Mouse (Mus musculus) midbrain, embryonic 16.5 days (tissue): Measurements from ENCODE around the gene Chd9. TPM values are rescaled to one million over a fixed set of nuclear protein-coding genes. Genes with fewer than 3 reads are reported as not detected.

Experiments used
- ATAC-seq: fragments of 200-750 bp; cut with Nextera tagmentation; 2 replicates; pipeline ENCODE4 v1.8.0; 2017; ENCODE audit warnings: moderate TSS enrichment
- H3K27ac ChIP-seq: fragments of 300-500 bp; sonication (generic); 2 replicates; pipeline ENCODE4 v1.5.1; 2014; ENCODE audit warnings: mild to moderate bottlenecking, low read length, mixed read lengths
- H3K27me3 ChIP-seq: fragments of 300-500 bp; sonication (generic); 2 replicates; pipeline ENCODE4 v1.6.1; 2014; ENCODE audit warnings: low read depth, low read length, mixed read lengths; ENCODE audit not compliant: control insufficient read depth, insufficient read depth
- H3K36me3 ChIP-seq: fragments of 300-500 bp; sonication (generic); 2 replicates; pipeline ENCODE4 v1.6.1; 2014; ENCODE audit warnings: mild to moderate bottlenecking, low read length, moderate library complexity, mixed read lengths; ENCODE audit not compliant: control insufficient read depth, insufficient read depth
- H3K4me1 ChIP-seq: fragments of 300-500 bp; sonication (generic); 2 replicates; pipeline ENCODE4 v1.6.1; 2014; ENCODE audit warnings: mild to moderate bottlenecking, low read length, mixed read lengths; ENCODE audit not compliant: control insufficient read depth, insufficient read depth
- H3K4me2 ChIP-seq: fragments of 300-500 bp; sonication (generic); 2 replicates; pipeline ENCODE4 v1.6.1; 2014; ENCODE audit warnings: mild to moderate bottlenecking, low read length, mixed read lengths
- H3K4me3 ChIP-seq: fragments of 300-500 bp; sonication (generic); 2 replicates; pipeline ENCODE4 v1.5.1; 2014; ENCODE audit warnings: low read depth, mild to moderate bottlenecking, low read length, moderate library complexity, mixed read lengths
- H3K9ac ChIP-seq: fragments of 300-500 bp; sonication (generic); 2 replicates; pipeline ENCODE4 v1.6.1; 2014; ENCODE audit warnings: low read depth, low read length, mixed read lengths
- H3K9me3 ChIP-seq: fragments of 300-500 bp; sonication (generic); replicated peaks from 2 replicates; pipeline ENCODE4 v1.6.1; 2014; ENCODE audit warnings: mild to moderate bottlenecking, low read length, mixed read lengths; ENCODE audit not compliant: control insufficient read depth, poor library complexity, severe bottlenecking
- WGBS: fragments of 180-500 bp; shearing (Covaris S2); extraction: QIAGEN DNeasy Blood & Tissue Kit; methylation state at CpG from one replicate; pipeline ENCODE4 v1.1.7; 2014; 5-methylcytosine and 5-hydroxymethylcytosine counted together
- polyA plus RNA-seq: library from polyadenylated mRNA; unstranded; fragments of >200 nt; fragmentation: Nextera tagmentation; extraction: Ambion mirVana; gene quantifications from 2 replicates; pipeline ENCODE4 v1.2.1, GENCODE M21; 2015

Gene Chd9
- polyA plus RNA-seq, 1 experiment from 2014 or later = 68.4 TPM

- Histone ChIP-seq H3K4me3 (no peak overlapping the region), H3K4me1 (no peaks in the 10 kb centered on the region), H3K9ac (no peak overlapping the region), H3K9me3 (no peaks in the 10 kb centered on the region), H3K27me3 (no peaks in the 10 kb centered on the region), H3K27ac (no peak overlapping the region), H3K4me2 (no peak overlapping the region), H3K36me3 (peaks cover 57% of the 10 kb centered on the region)
- WGBS = 84% methylated on average over 6 of the region's 6 CpGs
- ATAC-seq = no peak
Measured at GRCm38 (mm10) chr8:91034417-91034816, 206.3 kb downstream of the Chd9 start.

DNA sequence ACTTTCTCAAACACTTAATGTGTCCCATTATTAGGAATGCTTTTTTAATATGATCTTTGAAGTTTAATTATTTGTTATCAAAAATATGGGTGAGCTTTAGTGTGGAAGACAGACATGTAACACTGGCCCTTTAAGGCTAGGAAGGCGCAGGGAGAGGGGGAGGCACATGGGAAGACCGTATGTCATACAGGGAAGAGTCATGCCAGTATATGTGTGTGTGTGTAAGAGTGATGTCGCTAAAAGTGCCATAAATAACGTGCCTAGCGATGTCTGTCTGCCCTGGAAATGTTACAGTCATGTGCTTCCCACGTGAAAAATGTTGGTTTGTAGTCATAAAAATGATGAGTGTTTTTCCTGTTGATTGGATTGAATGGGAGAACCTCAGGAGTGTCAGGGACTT is 208.8 kb downstream of the Chd9 start:
- peaks cover 55% of the 10 kb centered on the region for H3K36me3 ChIP-seq
- 87% methylated on average over 6 of the region's 6 CpGs for WGBS
- no peak for ATAC-seq
- H3K27me3 ChIP-seq = no peaks in the 10 kb centered on the region
- no peak overlapping the region for H3K9ac ChIP-seq
- H3K9me3 ChIP-seq = no peaks in the 10 kb centered on the region
- no peak overlapping the region for H3K4me2 ChIP-seq
- no peak overlapping the region for H3K4me3 ChIP-seq
- H3K4me1 ChIP-seq = no peaks in the 10 kb centered on the region
- no peak overlapping the region for H3K27ac ChIP-seq

GRCm38 (mm10) chr8:91038637-91039036 is 210.5 kb downstream of the Chd9 start:
- Histone ChIP-seq H3K9me3 (no peaks in the 10 kb centered on the region), H3K9ac (no peak overlapping the region), H3K4me1 (no peaks in the 10 kb centered on the region), H3K36me3 (peaks cover 59% of the 10 kb centered on the region), H3K4me2 (no peak overlapping the region), H3K4me3 (no peak overlapping the region), H3K27me3 (no peaks in the 10 kb centered on the region), H3K27ac (no peak overlapping the region)
- WGBS = 89% methylated on average over 1 of the region's 1 CpGs
- ATAC-seq = no peak

DNA sequence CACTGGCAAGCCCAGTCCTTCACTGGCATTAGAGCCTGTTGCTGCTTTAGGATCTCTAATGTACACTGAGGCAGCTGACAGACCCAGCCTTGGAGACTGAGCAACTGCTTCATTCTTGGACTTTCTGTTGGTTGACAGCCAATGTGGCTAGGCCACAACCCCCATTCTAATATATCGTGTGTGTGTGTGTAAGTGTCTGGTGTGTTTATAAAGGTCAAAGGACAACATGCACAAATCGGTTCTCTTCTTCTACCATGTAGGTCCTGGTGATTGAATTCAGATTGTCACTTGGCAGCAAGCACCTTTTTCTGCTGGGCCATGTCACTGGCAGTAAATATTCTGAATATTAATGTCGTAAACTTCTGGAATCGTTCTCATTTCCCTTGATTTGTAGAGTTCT is 218.2 kb downstream of the Chd9 start:
- Histone ChIP-seq H3K4me1 (no peaks in the 10 kb centered on the region), H3K27me3 (no peaks in the 10 kb centered on the region), H3K9ac (no peak overlapping the region), H3K4me2 (no peak overlapping the region), H3K4me3 (no peak overlapping the region), H3K27ac (no peak overlapping the region), H3K9me3 (no peaks in the 10 kb centered on the region), H3K36me3 (peaks cover 38% of the 10 kb centered on the region)
- WGBS = 92% methylated on average over 4 of the region's 4 CpGs
- no peak for ATAC-seq

GRCm38 (mm10) chr8:91051037-91051436 is 222.9 kb downstream of the Chd9 start:
- H3K9me3 ChIP-seq = no peaks in the 10 kb centered on the region
- peaks cover 31% of the 10 kb centered on the region for H3K36me3 ChIP-seq
- no peak for ATAC-seq
- no peak overlapping the region for H3K9ac ChIP-seq
- WGBS = 46% methylated on average over 8 of the region's 8 CpGs
- no peak overlapping the region for H3K4me3 ChIP-seq
- peak overlapping the region; percentile 46; the same call in 1 of the 2 replicates for H3K27ac ChIP-seq
- no peak overlapping the region for H3K4me2 ChIP-seq
- H3K4me1 ChIP-seq = no peaks in the 10 kb centered on the region
- no peaks in the 10 kb centered on the region for H3K27me3 ChIP-seq

DNA sequence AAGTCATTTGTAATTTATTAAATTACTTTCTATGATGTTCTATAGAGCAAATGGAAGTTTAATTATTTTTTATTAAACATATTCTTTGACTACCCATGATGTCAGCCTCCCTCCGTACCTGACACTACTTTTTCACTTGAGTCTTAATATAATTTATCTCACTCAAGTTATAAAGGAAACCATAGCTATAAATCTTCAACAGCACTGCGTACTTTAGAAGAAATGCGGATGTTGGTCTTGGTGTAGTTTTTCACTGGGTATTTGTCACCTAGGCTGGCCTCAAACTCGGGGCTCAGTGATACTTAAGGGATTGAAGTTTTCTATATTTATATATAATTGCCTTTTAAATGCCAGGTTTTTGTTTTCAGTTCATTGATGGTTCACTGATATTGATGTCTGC is 226.3 kb downstream of the Chd9 start:
- Histone ChIP-seq H3K4me3 (no peak overlapping the region), H3K9ac (no peak overlapping the region), H3K9me3 (no peaks in the 10 kb centered on the region), H3K4me1 (no peaks in the 10 kb centered on the region), H3K27me3 (no peaks in the 10 kb centered on the region), H3K36me3 (peaks cover 20% of the 10 kb centered on the region), H3K4me2 (no peak overlapping the region), H3K27ac (no peak overlapping the region)
- no peak for ATAC-seq
- 97% methylated on average over 4 of the region's 4 CpGs for WGBS

DNA sequence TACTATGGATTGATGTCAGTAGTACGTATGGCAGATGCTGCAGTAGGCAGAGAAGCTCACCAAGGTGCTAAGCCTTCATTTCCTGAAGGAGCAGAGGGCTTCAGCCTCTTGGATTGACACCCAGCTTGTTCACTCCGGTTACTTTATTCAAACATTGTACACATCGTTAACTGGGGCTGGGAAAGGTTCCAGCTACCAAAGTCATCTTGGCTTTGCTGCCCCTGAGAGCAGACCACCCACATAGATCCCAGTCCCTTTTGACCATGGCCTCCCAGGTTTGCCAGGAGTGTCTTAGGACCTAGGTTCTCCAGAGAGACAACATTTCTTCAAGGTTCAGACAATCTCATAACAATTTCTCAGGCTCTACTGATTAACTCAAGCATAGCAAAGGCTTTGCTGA is 228.7 kb downstream of the Chd9 start:
- Histone ChIP-seq H3K4me2 (no peak overlapping the region), H3K9me3 (no peaks in the 10 kb centered on the region)
- 44% methylated on average over 3 of the region's 3 CpGs for WGBS

DNA sequence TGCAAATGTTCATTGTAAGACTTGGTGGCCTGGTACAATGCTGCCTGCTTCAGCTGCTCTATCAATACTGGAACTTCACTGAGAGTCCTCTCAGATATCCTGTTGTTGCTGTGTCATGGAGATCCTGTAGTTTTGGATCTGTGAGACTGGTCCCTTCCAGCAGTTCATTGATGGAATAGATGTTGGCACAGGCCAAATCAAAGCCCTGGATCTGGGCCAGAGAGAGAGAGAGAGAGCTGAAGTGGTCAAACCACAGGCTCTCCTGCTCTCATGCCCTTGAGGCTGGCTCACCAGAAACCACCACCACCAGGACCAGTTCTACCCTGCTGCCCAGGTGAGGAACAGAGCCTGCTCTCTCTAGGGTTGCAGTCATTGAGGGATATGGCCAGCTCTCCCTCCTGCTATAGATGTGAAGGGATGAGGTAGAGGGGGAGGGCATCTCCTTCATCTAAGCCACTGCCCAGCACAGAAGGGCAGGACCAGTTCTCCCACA is 231.0 kb downstream of the Chd9 start:
- no peaks in the 10 kb centered on the region for H3K4me1 ChIP-seq
- ATAC-seq = 0 out of 2 replicates have a peak, but pooled peaks have one; percentile 5

More for the DNA sequence above, 228.7 kb downstream of the Chd9 start:
- Histone ChIP-seq H3K36me3 (peaks cover 14% of the 10 kb centered on the region), H3K9ac (no peak overlapping the region), H3K27me3 (no peaks in the 10 kb centered on the region), H3K27ac (no peak overlapping the region), H3K4me1 (no peaks in the 10 kb centered on the region), H3K4me3 (no peak overlapping the region)
- ATAC-seq = no peak

GRCm38 (mm10) chr8:91059884-91060510 is 231.8 kb downstream of the Chd9 start:
- H3K27ac ChIP-seq = no peak overlapping the region
- no peak overlapping the region for H3K4me3 ChIP-seq
- 0 out of 2 replicates have a peak, but pooled peaks cover 5% of the 10 kb centered on the region for H3K36me3 ChIP-seq
- ATAC-seq = no peak
- no peak overlapping the region for H3K9ac ChIP-seq
- no peak overlapping the region for H3K4me2 ChIP-seq
- no peaks in the 10 kb centered on the region for H3K9me3 ChIP-seq
- H3K27me3 ChIP-seq = no peaks in the 10 kb centered on the region
- no peaks in the 10 kb centered on the region for H3K4me1 ChIP-seq
- WGBS = 89% methylated on average over 7 of the region's 7 CpGs

More for the DNA sequence above, 231.0 kb downstream of the Chd9 start:
- H3K36me3 ChIP-seq = 0 out of 2 replicates have a peak, but pooled peaks cover 5% of the 10 kb centered on the region
- no peaks in the 10 kb centered on the region for H3K9me3 ChIP-seq
- H3K9ac ChIP-seq = no peak overlapping the region
- no peak overlapping the region for H3K4me2 ChIP-seq
- no peaks in the 10 kb centered on the region for H3K27me3 ChIP-seq
- H3K4me3 ChIP-seq = no peak overlapping the region
- no peak overlapping the region for H3K27ac ChIP-seq
